Mouse (Mus musculus) testis, adult 2 months (tissue): ENCODE measurements around the gene Tmem222.

Experiments
- CTCF ChIP-seq: fragments of 200-500 bp; IDR thresholded peaks from 2 replicates; pipeline ENCODE4 v1.5.1; 2012; ENCODE audit warnings: low read depth, mild to moderate bottlenecking, inconsistent platforms, low read length, moderate library complexity; ENCODE audit not compliant: control insufficient read depth, insufficient read depth, insufficient replicate concordance
- POLR2A ChIP-seq: fragments of 200-500 bp; IDR thresholded peaks from 2 replicates; pipeline ENCODE4 v1.6.1; 2012; ENCODE audit warnings: low read depth, mild to moderate bottlenecking, inconsistent platforms, low read length, moderate library complexity; ENCODE audit not compliant: control insufficient read depth

DNA sequence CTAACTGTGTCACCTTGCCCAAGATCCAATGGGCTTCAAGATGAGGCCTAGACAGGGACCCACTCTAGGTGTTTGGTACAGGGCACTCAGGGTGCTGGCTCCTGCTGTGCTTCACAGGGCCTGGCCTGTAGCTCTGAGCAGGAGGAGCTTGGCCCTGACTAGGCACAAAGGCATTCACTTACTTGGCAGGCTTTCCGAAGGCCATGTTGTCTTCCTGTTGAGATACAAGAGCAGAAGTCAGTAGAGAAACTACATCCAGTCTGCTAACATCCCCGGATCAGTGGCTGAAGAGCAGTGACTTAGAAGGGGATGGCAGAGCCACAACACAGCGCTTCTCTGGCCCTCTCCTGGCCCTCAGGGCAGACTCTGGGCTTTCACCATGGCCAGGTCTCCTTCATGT is 8.0 kb downstream of the Tmem222 start:
- no peak for TF ChIP-seq POLR2A
- no peak for TF ChIP-seq CTCF
